8 mouse cellular contexts compared by ENCODE assay signal in the genomic region with DNA sequence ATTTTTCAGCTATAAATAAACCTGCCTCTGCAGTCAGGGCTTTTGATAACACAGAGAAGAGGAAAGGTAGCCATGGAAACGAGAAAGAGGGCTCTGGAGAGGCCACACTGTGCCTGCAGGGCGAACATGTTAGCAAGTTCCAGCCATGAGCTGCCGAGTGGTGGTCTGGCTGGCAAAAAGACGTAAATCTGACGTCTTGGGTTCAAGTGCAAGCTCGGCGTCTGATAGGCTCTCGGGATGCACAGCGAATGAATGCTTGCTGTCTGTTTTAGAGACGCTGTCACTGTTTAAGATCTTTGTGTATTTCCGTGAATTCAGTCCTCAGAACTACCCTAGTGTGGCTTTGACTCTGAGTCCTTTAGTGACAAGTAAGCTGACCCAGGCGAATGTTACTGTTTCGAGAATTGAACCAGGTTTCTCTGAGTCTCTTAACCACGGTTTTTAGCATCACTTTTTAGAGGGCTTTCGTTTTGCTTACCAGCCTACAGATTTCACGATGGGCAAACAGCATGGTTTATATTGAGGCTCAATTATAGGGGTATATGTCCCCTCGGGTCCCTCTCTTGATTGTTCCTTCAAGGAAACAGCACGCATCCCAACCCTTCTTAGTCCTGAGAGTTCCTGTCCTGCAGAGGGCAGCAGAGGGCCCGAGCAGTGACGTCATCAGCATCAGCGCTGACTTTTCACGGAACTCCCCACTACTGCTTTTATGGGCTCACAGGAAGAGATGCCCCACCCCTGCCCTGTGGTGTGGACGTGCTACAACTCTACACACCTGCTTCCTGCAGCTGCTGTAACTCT. TPM values are rescaled to one million over a fixed set of nuclear protein-coding genes. Genes with fewer than 3 reads are reported as not detected.
DNase-seq lines count a peak whose midpoint lies in the region; TF ChIP-seq lines count a peak whose summit lies in the region.

No protein-coding gene starts in this region.

- H3K36me3 ChIP-seq in macrophage (ENCODE audit: inconsistent target): no peaks in the 10 kb centered on the region

- H3K4me1 ChIP-seq in cortical plate, adult 2 months (ENCODE audit: control insufficient read depth, insufficient read depth, low read length): peaks cover 2% of the 10 kb centered on the region; the same call in 1 of the 2 replicates

- no peaks in the 10 kb centered on the region for H3K79me2 ChIP-seq in macrophage (ENCODE audit: inconsistent target)

- TF ChIP-seq CTCF in cortical plate, adult 2 months (IDR thresholded peaks at IDR 0.05; ENCODE audit: extremely low read depth, insufficient read depth, low read length): peak; percentile 81
- TF ChIP-seq CTCF in left cerebral cortex, adult 2 months (IDR thresholded peaks at IDR 0.05): peak; percentile 86

- peak; percentile 30; the same call in 1 of the 2 replicates for TF ChIP-seq POLR2A in cortical plate, adult 2 months (IDR thresholded peaks at IDR 0.05; ENCODE audit: extremely low read depth, insufficient read depth, low read length)

- 26% methylated on average over 23 of the region's 23 CpGs for whole genome bisulfite sequencing in macrophage (ENCODE audit: missing documents)

- DNase-seq in T-cell, adult 2 months (ENCODE audit: low spot score): peak; percentile 96
- DNase-seq in gastrocnemius, adult 8-10 months (ENCODE audit: low spot score in 2 of 2): peak; percentile 45 to 51
- peak; percentile 60 for DNase-seq in hindlimb bud, embryonic 11.5 days (ENCODE audit: extremely low spot score, low read depth, low spot score)
- peak; percentile 73 to 76 for DNase-seq in left cerebral cortex, adult 2 months (ENCODE audit: extremely low spot score in 1 of 2, low spot score in 2 of 2)
- DNase-seq in retina, postnatal 7 days (ENCODE audit: low read depth, low spot score): peak; percentile 43
- DNase-seq in urinary bladder, adult 18-20 months (ENCODE audit: low spot score in 2 of 2): peak; percentile 67 to 73

- intact Hi-C loops in left cerebral cortex, adult 2 months (cut with DNase I): no loop called here

- H3K4me3 ChIP-seq in cortical plate, adult 2 months (ENCODE audit: insufficient read depth, low read length): peak overlapping the region; percentile 29
- H3K4me3 ChIP-seq in left cerebral cortex, adult 2 months: peak overlapping the region; percentile 35
- H3K4me3 ChIP-seq in macrophage (ENCODE audit: inconsistent target): peak overlapping the region; percentile 26

- peak overlapping the region; percentile 19; the same call in 1 of the 2 replicates for H3K27ac ChIP-seq in cortical plate, adult 2 months (ENCODE audit: insufficient read depth, low read length)
- no peak overlapping the region; the same call in 1 of the 2 replicates for H3K27ac ChIP-seq in left cerebral cortex, adult 2 months
- peak overlapping the region; percentile 56 for H3K27ac ChIP-seq in macrophage

RNA-seq across cellular contexts. Expression of gene Chrna9, which starts 20.8 kb away (rescaled TPM):
- not detected in 2 replicates for polyA plus RNA-seq in cortical plate, adult 2 months (2012; rRNA removed)
- 10 to 100 TPM in 1 of 4 experiments, 1 to 10 TPM in 3; 1.3 to 28.8 (median 6.5) TPM for total RNA-seq in gastrocnemius, adult 8-10 months (2022)
- not detected for total RNA-seq in left cerebral cortex, adult 2 months (2021)
- 1 to 10 TPM in 1 of 26 experiments, not detected in 25; 2.3 TPM for total RNA-seq in macrophage (2018; cell fraction: chromatin; rRNA removed)
- total RNA-seq in macrophage (2018; cell fraction: cytosol; rRNA removed): not detected
- 1 to 10 TPM in 2 of 26 experiments, not detected in 24; 1.9 to 3.2 TPM for total RNA-seq in macrophage (2018; cell fraction: nucleus; rRNA removed)
- polyA plus RNA-seq in macrophage (2018): not detected in 3 replicates

RNA-seq across cellular contexts. Expression of gene 9130230L23Rik, which starts 48.5 kb away (rescaled TPM):
- polyA plus RNA-seq in cortical plate, adult 2 months (2012; rRNA removed): 0.06 TPM in 1 of 2 replicates, not detected in the other
- total RNA-seq in gastrocnemius, adult 8-10 months (2022): under 1 TPM in 1 of 4 experiments, not detected in 3; 0.54 TPM
- not detected for total RNA-seq in left cerebral cortex, adult 2 months (2021)
- 100 to 1,000 TPM in 1 of 26 experiments, 10 to 100 TPM in 12, 1 to 10 TPM in 13; 1.6 to 104 (median 10.2) TPM for total RNA-seq in macrophage (2018; cell fraction: chromatin; rRNA removed)
- total RNA-seq in macrophage (2018; cell fraction: cytosol; rRNA removed): under 1 TPM in 24 of 26 experiments, not detected in 2; 0.07 to 0.93 (median 0.25) TPM
- 100 to 1,000 TPM in 1 of 26 experiments, 10 to 100 TPM in 12, 1 to 10 TPM in 13; 2.3 to 126 (median 10.8) TPM for total RNA-seq in macrophage (2018; cell fraction: nucleus; rRNA removed)
- 0.35 TPM in 1 of 3 replicates, not detected in the others for polyA plus RNA-seq in macrophage (2018)

Comparison
In these comparisons a context has a peak if more than half of its experiments do, and no peak if none do; other contexts are left out.
1. DNase-seq: peak in every context shown above with its lines; median percentile 96 in T-cell, adult 2 months; 74 in left cerebral cortex, adult 2 months; 70 in urinary bladder, adult 18-20 months; 60 in hindlimb bud, embryonic 11.5 days; 48 in gastrocnemius, adult 8-10 months; 43 in retina, postnatal 7 days.